ENCODE assay signal across 11 mouse cellular contexts in genomic region chr10:52235461-52235860, GRCm38 (mm10). TPM values are rescaled to one million over a fixed set of nuclear protein-coding genes. Genes with fewer than 3 reads are reported as not detected.
DNase-seq lines count a peak whose midpoint lies in the region; ATAC-seq lines count a peak whose summit lies in the region.
"Had no signal": no experiment of that assay in that cellular context is flagged by ENCODE, and none has a peak within 500 bp of the region (broad histone marks: within the 10 kb centered on the region; RNA-seq: fewer than 3 reads in every experiment).

No protein-coding gene starts in this region.

- H3K9ac ChIP-seq in heart, embryonic 11.5 days (ENCODE audit: low read depth, low read length) = no peak overlapping the region
- no peak overlapping the region for H3K9ac ChIP-seq in neural tube, embryonic 12.5 days
- H3K9ac ChIP-seq in limb, embryonic 12.5 days (replicated peaks) = no peak overlapping the region

- no peaks in the 10 kb centered on the region for H3K36me3 ChIP-seq in heart, embryonic 11.5 days (ENCODE audit: control insufficient read depth, insufficient read depth, low read length)
- H3K36me3 ChIP-seq in neural tube, embryonic 12.5 days = no peaks in the 10 kb centered on the region
- H3K36me3 ChIP-seq in limb, embryonic 12.5 days = no peaks in the 10 kb centered on the region

- WGBS in heart, embryonic 11.5 days (ENCODE audit: insufficient replicate concordance) = 77% methylated on average over 5 of the region's 5 CpGs
- 86% methylated on average over 5 of the region's 5 CpGs for WGBS in neural tube, embryonic 12.5 days
- 86% methylated on average over 5 of the region's 5 CpGs for WGBS in limb, embryonic 12.5 days

- no peak for DNase-seq in heart, postnatal 14 days
- no peak for DNase-seq in neural tube, embryonic 10.5 days (ENCODE audit: extremely low spot score, low spot score)
- no peak for DNase-seq in cerebellum, adult 8-10 months
- DNase-seq in right cerebral cortex, postnatal 4 days = no peak
- DNase-seq: cerebellum, adult 11 months had no signal

- H3K9me3 ChIP-seq in heart, embryonic 11.5 days (replicated peaks; ENCODE audit: control insufficient read depth, low read length) = no peaks in the 10 kb centered on the region
- H3K9me3 ChIP-seq in neural tube, embryonic 12.5 days = no peaks in the 10 kb centered on the region
- no peaks in the 10 kb centered on the region for H3K9me3 ChIP-seq in limb, embryonic 12.5 days

- 0 out of 2 replicates have a peak, but pooled peaks cover 2% of the 10 kb centered on the region for H3K4me1 ChIP-seq in heart, embryonic 11.5 days (ENCODE audit: control insufficient read depth, insufficient read depth, low read length)
- peaks cover 6% of the 10 kb centered on the region; the same call in 1 of the 2 replicates for H3K4me1 ChIP-seq in neural tube, embryonic 12.5 days
- H3K4me1 ChIP-seq in limb, embryonic 12.5 days (replicated peaks) = peaks cover 19% of the 10 kb centered on the region

- H3K27me3 ChIP-seq in heart, embryonic 11.5 days (ENCODE audit: control insufficient read depth, insufficient read depth, low read length) = no peaks in the 10 kb centered on the region
- no peaks in the 10 kb centered on the region for H3K27me3 ChIP-seq in neural tube, embryonic 12.5 days (replicated peaks)
- no peaks in the 10 kb centered on the region for H3K27me3 ChIP-seq in limb, embryonic 12.5 days

- H3K4me3 ChIP-seq in heart, embryonic 11.5 days (ENCODE audit: low read depth, low read length) = peak overlapping the region; percentile 9; the same call in 1 of the 2 replicates
- peak overlapping the region; percentile 84 for H3K4me3 ChIP-seq in neural tube, embryonic 12.5 days
- H3K4me3 ChIP-seq in limb, embryonic 12.5 days (replicated peaks) = 0 out of 2 replicates have a peak overlapping the region, but pooled peaks have one; percentile 80

- peak overlapping the region; percentile 87; the same call in 1 of the 2 replicates for H3K4me2 ChIP-seq in heart, embryonic 11.5 days
- H3K4me2 ChIP-seq in neural tube, embryonic 12.5 days (replicated peaks) = peak overlapping the region; percentile 78
- peak overlapping the region; percentile 76; the same call in 1 of the 2 replicates for H3K4me2 ChIP-seq in limb, embryonic 12.5 days

- no peak for ATAC-seq in heart, embryonic 11.5 days (replicated peaks; ENCODE audit: insufficient number of reproducible peaks, low FRiP score, low TSS enrichment)
- ATAC-seq in neural tube, embryonic 12.5 days (ENCODE audit: low FRiP score, low read depth) = no peak
- no peak for ATAC-seq in limb, embryonic 12.5 days (ENCODE audit: insufficient number of reproducible peaks, insufficient read depth, low FRiP score, low TSS enrichment, low read depth)
- no peak for ATAC-seq in activated CD4-positive, CD25-positive, alpha-beta regulatory T cell, adult 4 months

- H3K27ac ChIP-seq in heart, embryonic 11.5 days (ENCODE audit: low read depth, low read length) = no peak overlapping the region
- no peak overlapping the region for H3K27ac ChIP-seq in neural tube, embryonic 12.5 days
- no peak overlapping the region for H3K27ac ChIP-seq in limb, embryonic 12.5 days
- H3K27ac ChIP-seq: macrophage had no signal

- intact Hi-C loops in heart, postnatal 14 days (cut with DNase I) = no loop called here

RNA-seq across cellular contexts. Expression of gene Dcbld1, which starts 2.0 kb away (rescaled TPM):
- polyA plus RNA-seq in heart, embryonic 11.5 days (2014; fragmentation: Nextera tagmentation; extraction: Ambion mirVana) = 6.8 and 9.5 TPM in 2 replicates
- total RNA-seq in heart, postnatal 14 days (2021) = 1 to 10 TPM; 8.0 to 8.7 TPM
- 35.0 and 42.0 TPM in 2 replicates for polyA plus RNA-seq in neural tube, embryonic 12.5 days (2016; fragmentation: Nextera tagmentation; extraction: Ambion mirVana)
- polyA plus RNA-seq in limb, embryonic 12.5 days (2016; fragmentation: Nextera tagmentation; extraction: Ambion mirVana) = 28.9 and 29.0 TPM in 2 replicates
- under 1 TPM in 1 of 2 experiments, not detected in 1; 0.07 TPM for polyA plus RNA-seq in activated CD4-positive, CD25-positive, alpha-beta regulatory T cell, adult 4 months (2017; shearing (Covaris generic))

RNA-seq across cellular contexts. Expression of gene Ros1, which starts 40.4 kb away (rescaled TPM):
- not detected in 2 replicates for polyA plus RNA-seq in heart, embryonic 11.5 days (2014; fragmentation: Nextera tagmentation; extraction: Ambion mirVana)
- total RNA-seq in heart, postnatal 14 days (2021) = under 1 TPM in 1 of 2 experiments, not detected in 1; 0.02 TPM
- polyA plus RNA-seq in neural tube, embryonic 12.5 days (2016; fragmentation: Nextera tagmentation; extraction: Ambion mirVana) = not detected in 2 replicates
- polyA plus RNA-seq in limb, embryonic 12.5 days (2016; fragmentation: Nextera tagmentation; extraction: Ambion mirVana) = not detected in 2 replicates
- polyA plus RNA-seq in activated CD4-positive, CD25-positive, alpha-beta regulatory T cell, adult 4 months (2017; shearing (Covaris generic)) = not detected
- polyA plus RNA-seq: large intestine, adult 2 months; macrophage had no signal

Comparison
In these comparisons a context has a peak if more than half of its experiments do, and no peak if none do; other contexts are left out.
1. H3K4me3 ChIP-seq: peak in every context shown above with its lines; median percentile 84 in neural tube, embryonic 12.5 days; 80 in limb, embryonic 12.5 days; 9 in heart, embryonic 11.5 days.